Mouse (Mus musculus): ENCODE measurements around the gene Fam110a. TPM values are rescaled to one million over a fixed set of nuclear protein-coding genes. Genes with fewer than 3 reads are reported as not detected.

The Fam110a gene
- total RNA-seq (2015; ENCODE audit: low replicate concordance): 2.1 and 3.1 TPM in 2 replicates
- total RNA-seq (2017; ENCODE audit: low replicate concordance): 0.70 and 5.7 TPM in 2 replicates

DNA sequence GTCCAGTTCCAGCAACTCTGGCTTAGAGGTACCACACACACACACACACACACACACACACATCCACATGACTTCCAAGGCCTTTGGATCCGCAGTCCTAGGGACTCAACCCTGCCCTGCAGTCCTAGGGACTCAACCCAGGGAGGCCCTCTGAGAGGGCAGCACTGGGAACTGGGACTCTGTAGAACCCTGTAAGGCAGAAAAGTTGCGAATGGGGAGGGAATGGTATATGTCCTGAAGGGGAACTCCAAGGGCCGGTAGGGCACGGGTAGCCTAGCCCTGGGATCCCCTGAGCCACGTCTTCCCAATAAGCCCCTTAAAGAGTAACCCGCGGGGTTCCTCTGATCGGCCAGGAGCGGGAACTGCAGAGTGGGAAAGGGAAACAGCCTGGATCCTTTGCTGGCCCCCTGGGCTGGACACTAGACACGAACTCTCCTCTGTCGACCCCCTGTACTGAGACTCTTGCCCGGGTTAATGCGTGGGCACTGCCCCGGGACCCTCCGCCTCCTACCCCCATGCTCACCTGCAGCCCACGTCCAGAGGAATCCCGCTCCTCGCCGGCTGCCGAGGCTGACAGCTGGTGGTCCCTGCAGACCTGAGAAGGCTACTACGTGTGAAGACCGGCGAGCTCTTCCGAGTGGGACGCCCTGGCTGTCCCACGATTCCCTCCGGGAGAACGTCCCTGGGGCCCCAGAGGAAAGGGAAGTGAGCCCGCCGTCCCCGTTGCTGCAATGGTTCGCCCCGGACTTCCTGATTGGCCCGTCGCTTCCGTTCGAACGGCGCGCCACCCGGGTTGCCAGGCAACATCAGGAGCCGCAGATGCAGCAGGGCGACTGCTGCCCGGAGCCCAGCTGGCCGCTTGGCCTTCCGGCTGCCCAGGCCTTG lies at the start of gene Fam110a:
Gene Fam110a, minus strand, starts transcription at position 750 of the 885 bp plus-strand sequence.
- peak; percentile 92 for ATAC-seq (replicated peaks; ENCODE audit: low FRiP score, poor library complexity, severe bottlenecking)

DNA sequence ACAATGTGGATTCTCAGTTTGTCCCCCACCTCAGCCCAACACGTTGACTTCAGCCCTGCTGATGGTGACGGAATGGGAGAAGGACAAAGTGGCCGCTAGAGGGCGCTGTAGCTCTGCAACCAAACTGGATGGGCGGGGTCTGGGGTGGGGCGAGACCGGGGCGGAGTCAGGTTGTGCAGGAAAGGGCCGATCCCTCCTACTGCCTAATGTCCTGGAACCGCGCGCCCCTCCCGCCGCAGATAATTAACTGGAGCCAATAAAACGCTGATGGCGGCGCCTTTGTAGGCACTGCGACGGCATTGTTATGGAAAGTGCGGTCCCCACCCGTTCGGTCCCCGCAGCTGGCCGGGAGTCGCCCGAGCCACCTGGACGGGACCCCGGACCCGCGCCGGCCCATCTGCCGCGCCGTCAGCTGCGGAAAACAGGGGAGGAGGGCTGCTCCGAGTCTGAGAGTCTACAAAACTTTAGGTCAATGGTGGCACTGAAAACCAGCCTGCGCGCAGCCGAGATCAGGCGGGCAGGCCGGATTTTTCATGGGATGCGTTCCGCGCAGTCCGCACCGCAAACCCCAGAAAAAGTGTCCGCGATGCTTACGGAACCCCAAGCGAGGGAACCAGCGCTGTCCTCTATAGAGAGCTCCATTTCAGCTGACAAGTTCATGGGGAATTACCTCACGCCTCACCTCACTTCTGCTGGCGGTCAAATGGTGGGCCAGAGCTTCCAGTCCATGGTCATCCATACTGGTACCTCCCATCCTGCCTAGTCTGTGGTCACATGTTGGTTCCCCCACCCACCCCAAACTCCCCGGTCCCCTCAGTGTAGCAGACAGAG lies 49.4 kb upstream of the Fam110a start:
- peak; percentile 68 for ATAC-seq (replicated peaks; ENCODE audit: low FRiP score, poor library complexity, severe bottlenecking)

DNA sequence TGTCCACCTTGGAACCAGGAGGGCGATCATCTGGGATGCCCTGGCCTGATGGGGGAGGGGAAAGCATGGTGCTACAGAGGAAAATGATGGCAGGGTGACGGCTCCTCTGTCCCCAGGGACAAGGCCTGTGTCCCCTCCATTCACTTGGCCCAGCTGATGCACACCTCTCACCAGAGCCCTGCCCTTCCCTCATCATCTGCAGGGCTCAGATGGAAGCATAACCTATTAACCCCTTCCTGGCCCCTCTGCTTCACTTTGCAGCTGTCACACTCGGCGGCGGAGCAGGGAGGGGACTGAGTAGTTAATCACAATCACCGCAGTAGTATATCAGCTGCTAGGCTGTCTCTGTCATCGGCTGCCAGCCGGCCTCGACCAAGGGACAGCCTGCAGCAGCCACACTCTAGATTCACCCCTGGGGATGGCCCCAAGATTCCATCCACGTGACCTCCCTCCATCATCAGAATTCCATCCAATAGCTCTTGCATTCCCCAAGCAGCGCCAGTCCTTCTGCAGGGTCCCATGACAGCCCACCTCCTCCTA lies 44.9 kb upstream of the Fam110a start:
- no peak for ATAC-seq (replicated peaks; ENCODE audit: low FRiP score, poor library complexity, severe bottlenecking)

DNA sequence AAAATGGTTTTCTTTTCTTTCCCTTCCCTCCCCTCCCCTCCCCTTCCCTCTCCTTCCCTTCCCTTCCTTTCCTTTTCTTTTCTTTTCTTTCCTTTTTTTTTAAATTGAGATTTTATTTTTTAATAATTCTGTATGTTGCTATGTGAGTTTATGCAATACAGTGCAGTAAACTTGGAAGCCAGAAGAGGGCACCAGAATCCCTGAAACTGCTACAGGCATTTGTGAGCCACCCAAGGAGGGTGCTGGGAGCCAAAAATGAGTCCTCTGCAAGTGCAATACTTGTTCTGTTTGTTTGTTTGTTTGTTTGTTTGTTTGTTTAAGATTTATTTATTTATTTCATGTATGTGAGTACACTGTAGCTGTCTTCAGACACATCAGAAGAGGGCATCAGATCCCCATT lies 42.0 kb upstream of the Fam110a start:
- no peak for ATAC-seq (replicated peaks; ENCODE audit: low FRiP score, poor library complexity, severe bottlenecking)

DNA sequence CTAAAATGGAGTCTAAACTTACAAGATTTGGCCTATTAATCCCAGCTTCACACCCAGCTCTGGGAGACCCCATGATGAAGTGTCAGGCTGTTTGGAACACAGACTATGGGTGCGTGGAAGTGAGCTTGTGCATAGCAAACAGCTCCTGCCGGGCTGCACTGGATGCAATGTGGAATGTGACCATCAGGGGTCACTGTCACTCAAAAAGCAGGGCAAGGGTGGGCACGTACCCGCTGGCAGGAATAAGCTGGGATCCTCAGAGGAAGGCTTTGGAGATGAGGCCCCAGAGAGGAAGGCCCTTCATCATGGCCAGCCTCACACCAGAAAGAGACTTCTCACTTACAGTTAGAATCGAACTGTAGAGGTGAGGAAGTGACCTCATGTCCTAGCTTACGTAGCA lies 40.2 kb upstream of the Fam110a start:
- ATAC-seq (replicated peaks; ENCODE audit: low FRiP score, poor library complexity, severe bottlenecking): 0 out of 2 replicates have a peak, but pooled peaks have one; percentile 38

DNA sequence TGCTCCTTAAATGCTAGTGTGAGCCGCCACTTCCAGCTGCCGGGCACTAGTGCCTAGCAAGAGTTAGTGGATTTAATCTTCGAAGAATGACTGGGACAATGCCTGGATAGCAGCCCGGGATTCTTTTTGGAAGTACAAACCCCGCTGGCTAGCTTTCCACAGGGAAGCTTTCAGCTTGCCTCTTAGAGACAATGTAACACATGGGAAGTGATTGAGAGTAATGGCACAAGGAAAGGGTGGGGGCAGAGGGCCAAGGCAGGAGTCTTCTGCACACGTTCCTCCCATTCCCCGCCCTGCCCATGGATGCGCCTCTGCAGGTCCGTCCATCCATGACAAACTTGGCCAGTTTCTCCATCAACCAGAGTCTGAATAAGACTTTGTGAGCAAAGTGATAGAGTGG lies 36.6 kb upstream of the Fam110a start:
- ATAC-seq (replicated peaks; ENCODE audit: low FRiP score, poor library complexity, severe bottlenecking): no peak

DNA sequence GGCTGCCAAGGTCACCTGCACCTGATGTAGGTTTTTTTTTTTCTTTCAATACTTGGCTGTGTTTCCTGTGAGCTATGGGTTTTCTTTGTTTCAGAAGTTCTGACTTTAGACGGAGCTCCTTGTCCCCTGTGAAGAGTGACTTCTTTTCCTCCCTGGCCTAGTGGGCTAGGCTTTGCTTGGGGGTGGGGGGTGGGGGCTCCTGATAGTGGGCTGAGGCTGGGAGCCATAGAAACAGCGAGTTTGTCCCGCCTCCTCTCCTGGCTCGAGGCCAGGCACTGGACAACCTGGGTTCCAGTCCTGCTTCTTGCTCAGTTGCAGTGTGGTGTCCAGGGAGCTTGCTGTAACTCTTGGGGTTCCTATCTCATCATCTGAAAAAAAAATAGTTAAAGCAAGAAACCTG lies 36.0 kb upstream of the Fam110a start:
- ATAC-seq (replicated peaks; ENCODE audit: low FRiP score, poor library complexity, severe bottlenecking): no peak

DNA sequence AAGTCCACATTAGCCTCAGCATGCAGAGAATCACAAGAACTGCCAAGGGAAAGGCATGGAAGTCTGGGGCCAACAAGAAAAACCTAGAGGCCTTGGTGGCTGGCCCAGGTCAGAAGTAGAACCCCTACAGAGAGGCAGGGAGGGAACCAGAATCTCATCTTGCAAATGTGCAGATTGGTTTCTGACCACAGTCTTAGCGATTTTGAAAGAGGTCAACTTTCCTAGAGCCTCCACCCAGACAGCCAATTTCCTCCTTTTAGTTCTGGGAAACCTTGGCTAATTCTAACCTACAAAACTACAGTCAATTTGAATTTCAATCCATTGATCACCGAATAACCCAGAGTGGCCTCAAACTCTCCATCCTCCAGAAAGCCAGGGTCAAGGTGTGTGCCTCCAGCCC lies 32.7 kb upstream of the Fam110a start:
- no peak for ATAC-seq (replicated peaks; ENCODE audit: low FRiP score, poor library complexity, severe bottlenecking)

DNA sequence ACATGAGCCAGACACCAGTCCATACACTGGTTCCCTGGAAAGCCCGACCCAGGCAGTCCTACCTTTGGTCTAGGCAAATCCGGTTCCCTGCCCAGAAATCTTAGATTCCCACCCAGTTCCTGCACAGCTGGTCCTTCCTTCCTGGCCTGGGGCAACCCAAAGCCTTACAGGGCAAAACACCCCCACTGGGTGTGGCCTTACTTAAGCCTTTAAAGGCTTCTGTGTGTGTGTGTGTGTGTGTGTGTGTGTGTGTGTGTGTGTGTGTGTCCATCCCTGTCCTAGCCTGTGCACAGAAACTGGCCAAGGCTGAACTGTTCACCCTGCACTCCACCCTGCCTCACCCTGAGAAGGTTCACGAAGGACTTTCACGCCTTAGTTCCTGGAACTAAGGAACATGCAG lies 32.2 kb upstream of the Fam110a start:
- ATAC-seq (replicated peaks; ENCODE audit: low FRiP score, poor library complexity, severe bottlenecking): no peak

DNA sequence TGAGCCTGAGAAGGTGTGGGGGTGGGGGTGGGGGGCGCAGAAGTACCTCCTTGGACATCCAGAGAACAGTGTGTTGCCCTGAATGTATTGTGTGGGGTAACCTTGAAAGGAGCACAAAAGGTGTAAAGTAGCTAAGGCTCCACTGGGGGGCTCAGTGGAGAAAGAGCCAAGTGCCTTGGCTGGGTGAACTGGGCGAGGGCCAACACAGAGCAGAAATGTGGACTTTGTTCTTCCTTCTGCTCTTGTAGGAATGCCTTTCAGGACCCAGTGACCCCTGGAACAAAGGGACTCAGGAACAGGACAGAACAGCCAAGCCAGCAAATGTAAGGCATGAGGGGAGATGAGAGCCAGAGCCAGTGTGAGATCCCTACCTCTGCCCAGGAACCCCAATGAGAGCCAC lies 31.7 kb upstream of the Fam110a start:
- ATAC-seq (replicated peaks; ENCODE audit: low FRiP score, poor library complexity, severe bottlenecking): no peak

DNA sequence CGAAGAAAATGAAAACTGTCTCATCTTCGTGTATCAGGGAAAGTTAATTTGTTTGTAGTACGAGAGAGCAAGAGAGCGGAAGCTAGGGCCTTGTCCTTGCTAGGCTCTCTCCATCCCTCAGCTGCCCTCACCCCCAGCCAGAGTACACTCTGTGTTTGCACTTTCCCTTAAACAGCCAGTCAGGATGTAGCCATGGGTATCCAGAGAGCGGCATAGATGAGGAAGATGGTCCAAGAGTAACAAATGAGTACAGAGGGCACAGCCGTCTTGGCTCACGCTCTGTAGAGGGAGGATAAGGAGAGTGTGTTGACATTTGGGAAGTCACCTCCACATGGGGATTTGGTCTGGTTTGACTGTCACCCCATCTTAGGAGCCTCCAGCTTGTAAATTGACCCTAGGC lies 30.6 kb upstream of the Fam110a start:
- ATAC-seq (replicated peaks; ENCODE audit: low FRiP score, poor library complexity, severe bottlenecking): no peak

DNA sequence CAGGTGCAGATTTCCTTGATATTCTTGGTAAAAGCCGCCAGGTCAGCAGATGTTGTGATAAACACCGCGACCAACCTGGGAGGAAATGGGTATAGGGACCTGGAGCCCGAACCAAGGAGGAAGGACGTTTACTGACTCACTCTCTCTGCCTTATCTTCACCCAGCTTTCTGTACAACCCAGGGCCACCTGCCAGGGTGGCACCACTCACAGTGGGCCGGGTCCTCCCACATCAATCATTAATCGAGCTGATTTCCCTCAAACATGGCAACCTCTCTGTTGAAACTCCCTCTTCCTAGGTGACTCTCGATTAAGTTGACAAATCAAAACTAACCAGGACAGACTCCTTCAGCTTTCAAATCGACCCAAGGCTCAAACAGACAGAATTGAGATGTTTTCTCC lies 30.2 kb upstream of the Fam110a start:
- no peak for ATAC-seq (replicated peaks; ENCODE audit: low FRiP score, poor library complexity, severe bottlenecking)

DNA sequence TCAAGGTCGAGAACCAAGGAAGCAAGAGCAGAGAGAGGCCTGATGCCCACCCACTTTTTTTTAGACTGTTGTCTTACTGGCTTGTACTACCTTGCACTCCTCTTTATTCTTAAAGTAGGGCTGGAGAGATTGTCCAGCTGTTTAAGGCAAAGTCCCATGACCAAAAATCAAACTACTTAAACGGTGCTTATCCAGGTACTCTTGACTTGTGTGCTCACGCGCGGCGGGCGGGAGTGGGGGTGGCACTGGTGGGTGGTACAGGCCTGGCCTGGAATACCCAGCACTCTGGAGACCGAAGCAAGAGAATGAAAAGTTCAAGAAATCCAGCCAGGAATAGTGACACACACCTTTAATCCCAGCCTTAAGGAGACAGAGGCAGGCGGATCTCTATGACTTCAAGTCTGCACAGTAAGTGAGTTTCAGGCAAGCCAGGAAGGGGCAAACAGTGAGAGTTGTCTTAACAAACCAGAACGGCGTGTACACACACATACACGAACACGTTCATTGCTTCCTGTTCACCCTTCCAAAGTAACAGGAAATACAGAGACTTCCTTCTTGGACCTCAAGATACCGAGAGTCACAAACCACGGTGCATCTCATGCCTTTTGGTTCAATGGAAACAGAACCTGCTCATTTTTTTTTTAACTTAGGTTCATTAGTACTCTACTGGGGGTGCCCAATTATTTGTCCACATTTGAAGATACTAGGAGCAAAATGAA lies 29.2 kb upstream of the Fam110a start:
- ATAC-seq (replicated peaks; ENCODE audit: low FRiP score, poor library complexity, severe bottlenecking): no peak

DNA sequence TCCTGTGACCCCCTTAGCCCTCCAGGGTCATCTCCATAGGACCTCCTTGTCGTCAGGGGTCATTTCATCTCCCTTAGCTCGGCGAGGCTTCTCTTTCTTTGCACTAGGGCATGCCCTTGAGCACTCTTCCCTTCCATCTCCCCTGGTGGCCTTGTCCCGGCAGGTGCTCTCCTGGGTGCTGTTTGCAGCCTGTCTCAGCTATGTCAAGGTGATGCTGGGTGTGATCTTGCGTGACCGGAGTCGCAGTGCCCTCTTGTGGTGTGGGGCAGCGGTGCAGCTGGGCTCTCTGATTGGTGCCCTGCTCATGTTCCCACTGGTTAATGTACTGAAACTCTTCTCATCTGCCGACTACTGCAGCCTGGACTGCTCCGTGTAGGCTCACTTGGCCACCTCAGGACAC lies 27.8 kb upstream of the Fam110a start:
- ATAC-seq (replicated peaks; ENCODE audit: low FRiP score, poor library complexity, severe bottlenecking): no peak

DNA sequence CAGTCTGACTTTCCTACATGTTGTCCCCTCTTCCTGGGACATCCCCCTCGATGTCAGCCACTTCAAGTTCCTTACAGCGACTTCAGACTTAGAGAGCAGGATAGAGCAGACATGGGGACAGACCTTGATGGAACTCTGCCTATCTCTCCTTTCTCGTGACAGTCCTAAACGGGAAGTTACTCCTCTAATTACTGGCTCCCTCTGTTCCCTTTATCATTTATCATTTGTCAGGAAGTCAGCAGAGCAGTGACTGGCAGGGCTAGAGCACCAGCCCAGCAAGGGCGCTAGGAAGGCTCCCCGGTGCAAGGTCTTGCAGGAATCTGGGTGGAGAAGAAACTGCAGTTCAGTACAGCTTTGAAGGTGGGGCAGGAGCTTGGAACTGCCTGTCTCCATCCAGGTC lies 22.5 kb upstream of the Fam110a start:
- ATAC-seq (replicated peaks; ENCODE audit: low FRiP score, poor library complexity, severe bottlenecking): no peak

DNA sequence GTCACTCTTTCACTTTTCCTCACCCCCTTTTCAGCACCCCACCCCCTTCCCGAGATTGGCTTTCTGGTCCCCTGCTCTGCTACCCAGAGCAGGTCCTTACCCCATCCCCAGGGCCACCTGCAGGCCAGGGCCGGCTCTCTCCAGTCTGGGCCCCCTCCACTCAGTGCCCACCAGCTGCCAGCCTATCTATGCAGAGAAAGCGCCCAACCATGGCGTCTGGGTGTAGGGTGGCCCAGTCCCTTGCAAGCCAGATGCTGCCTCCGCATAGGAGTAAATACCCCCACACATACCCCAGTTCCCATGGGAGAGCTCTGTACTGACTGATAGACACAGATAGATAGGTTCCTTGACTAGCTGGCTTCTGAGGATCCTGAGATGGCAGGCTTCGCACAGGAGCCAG lies 20.7 kb upstream of the Fam110a start:
- ATAC-seq (replicated peaks; ENCODE audit: low FRiP score, poor library complexity, severe bottlenecking): no peak

DNA sequence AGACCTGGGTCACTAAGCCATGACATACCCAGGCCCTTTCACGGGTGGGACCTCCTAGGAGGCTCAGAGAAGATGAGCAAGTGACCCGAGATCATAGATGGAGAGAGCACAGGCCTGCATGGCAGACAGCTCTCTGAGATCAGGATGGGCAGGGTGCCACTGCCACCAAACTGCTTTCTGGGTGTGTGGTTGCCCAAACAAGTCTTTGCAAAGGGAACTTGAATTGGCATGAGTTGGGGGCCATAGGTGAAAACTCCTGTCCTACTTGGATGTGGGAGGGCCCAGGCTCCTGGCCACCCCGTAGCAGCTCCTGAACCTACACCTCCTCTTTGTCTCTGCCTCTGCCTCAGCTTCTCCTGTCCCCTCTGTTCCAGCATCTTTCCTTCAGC lies 20.3 kb upstream of the Fam110a start:
- ATAC-seq (replicated peaks; ENCODE audit: low FRiP score, poor library complexity, severe bottlenecking): no peak

DNA sequence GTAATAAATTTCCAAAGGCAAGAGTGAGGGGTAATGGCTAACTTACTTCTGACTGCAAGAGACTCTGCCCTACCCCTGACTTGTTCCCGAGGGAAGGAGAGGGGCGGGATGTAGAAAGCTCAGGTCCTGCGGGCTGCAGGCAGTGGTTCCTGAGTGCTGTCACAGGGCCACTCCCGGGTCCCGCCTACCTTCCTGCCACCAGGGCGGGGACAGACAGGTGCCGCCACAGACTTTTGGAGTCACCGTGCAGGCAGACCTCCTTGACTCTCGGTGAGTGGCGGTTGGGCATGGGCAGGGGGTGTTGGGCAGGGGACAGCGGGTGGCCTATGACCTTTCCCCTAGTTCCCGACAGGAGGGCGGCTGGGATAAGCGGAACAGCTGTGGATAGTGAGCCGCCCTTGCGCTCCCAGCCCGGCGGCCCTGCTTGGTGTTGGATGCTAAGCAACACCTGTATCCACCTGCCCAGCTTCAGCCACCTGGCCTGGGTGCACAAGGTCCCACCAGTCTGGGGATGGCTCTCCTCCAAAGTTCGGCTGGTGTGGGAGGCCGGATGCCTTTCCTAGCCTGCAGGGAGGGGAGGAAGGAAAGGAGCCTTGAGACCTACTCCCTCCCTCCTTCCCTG lies 19.8 kb upstream of the Fam110a start:
- no peak for ATAC-seq (replicated peaks; ENCODE audit: low FRiP score, poor library complexity, severe bottlenecking)

DNA sequence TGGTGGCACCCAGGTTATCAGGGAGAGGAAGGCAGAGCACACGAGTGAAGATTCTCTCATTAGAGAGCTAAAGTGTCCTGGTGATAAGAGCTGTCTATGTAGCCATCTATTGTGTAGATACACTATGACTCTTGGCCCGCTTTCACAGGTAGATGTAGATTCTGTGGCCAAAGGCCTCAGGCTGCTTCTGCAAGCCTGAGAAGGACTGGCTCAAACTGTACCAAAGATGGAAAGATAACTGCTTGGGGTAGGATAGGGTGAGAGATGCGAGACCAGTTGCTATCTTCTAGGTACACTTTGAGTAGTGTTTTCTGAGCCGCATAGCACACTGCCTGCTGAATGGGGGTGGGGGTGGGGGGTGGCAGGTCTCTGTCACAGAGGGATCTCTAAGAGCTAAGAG lies 18.9 kb upstream of the Fam110a start:
- no peak for ATAC-seq (replicated peaks; ENCODE audit: low FRiP score, poor library complexity, severe bottlenecking)

DNA sequence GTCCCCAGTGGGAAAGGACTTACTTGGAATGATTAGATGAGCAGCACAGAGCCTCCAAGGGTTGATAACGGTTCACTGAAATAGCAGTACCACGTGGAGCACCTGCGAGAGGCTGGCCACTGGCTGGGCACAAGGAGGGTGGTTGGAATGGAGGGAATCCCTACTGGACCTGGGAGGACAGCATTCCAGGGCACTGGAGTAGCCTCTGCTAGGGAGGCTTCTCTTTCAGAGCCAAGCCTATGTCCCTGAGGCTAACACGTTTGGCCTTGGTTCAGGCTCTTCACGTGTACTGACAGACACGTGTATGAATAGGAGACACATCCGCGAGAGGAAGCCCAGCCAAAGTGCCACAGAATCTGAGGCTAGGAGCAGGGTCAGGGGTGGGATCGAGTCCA lies 18.5 kb upstream of the Fam110a start:
- no peak for ATAC-seq (replicated peaks; ENCODE audit: low FRiP score, poor library complexity, severe bottlenecking)

Measured in erythroblast, adult 5-6 weeks (primary cell).